Mouse (Mus musculus) liver, postnatal 0 days (tissue): ENCODE data around the gene Fam78b. TPM values are rescaled to one million over a fixed set of nuclear protein-coding genes. Genes with fewer than 3 reads are reported as not detected.

ENCODE experiments used
- ATAC-seq: fragments of 200-750 bp; cut with Nextera tagmentation; 2 replicates; pipeline ENCODE4 v1.8.0; 2017; ENCODE audit warnings: mild to moderate bottlenecking, moderate library complexity
- DNase-seq: peaks from one replicate; pipeline ENCODE4 v3.0.0-alpha.2; 2016
- H3K27ac ChIP-seq: fragments of 300-500 bp; sonication (generic); 2 replicates; pipeline ENCODE4 v1.5.1; 2014; ENCODE audit warnings: antibody characterized with exemption, moderate library complexity, mild to moderate bottlenecking, low read depth
- H3K27me3 ChIP-seq: fragments of 300-500 bp; sonication (generic); 2 replicates; pipeline ENCODE4 v1.6.1; 2014; ENCODE audit warnings: low read length, control low read depth, mixed read lengths; ENCODE audit not compliant: insufficient read depth
- H3K36me3 ChIP-seq: fragments of 300-500 bp; sonication (generic); replicated peaks from 2 replicates; pipeline ENCODE4 v1.6.1; 2014; ENCODE audit warnings: mild to moderate bottlenecking, control low read depth, low read length, moderate library complexity, mixed read lengths; ENCODE audit not compliant: insufficient read depth
- H3K4me1 ChIP-seq: fragments of 300-500 bp; sonication (generic); 2 replicates; pipeline ENCODE4 v1.6.1; 2014; ENCODE audit warnings: antibody characterized with exemption, mild to moderate bottlenecking, control low read depth; ENCODE audit not compliant: insufficient read depth
- H3K4me2 ChIP-seq: fragments of 300-500 bp; sonication (generic); 2 replicates; pipeline ENCODE4 v1.6.1; 2014; ENCODE audit warnings: low read depth, mild to moderate bottlenecking, low read length, moderate library complexity, mixed read lengths
- H3K4me3 ChIP-seq: fragments of 300-500 bp; sonication (generic); 2 replicates; pipeline ENCODE4 v1.5.1; 2014; ENCODE audit warnings: low read depth, low read length
- H3K9ac ChIP-seq: fragments of 300-500 bp; sonication (generic); replicated peaks from 2 replicates; pipeline ENCODE4 v1.6.1; 2014; ENCODE audit warnings: mild to moderate bottlenecking, moderate library complexity
- H3K9me3 ChIP-seq: fragments of 300-500 bp; sonication (generic); 2 replicates; pipeline ENCODE4 v1.6.1; 2016; ENCODE audit warnings: mild to moderate bottlenecking, control low read depth, low read length, mixed read lengths
- CTCF ChIP-seq: sonication (generic); IDR thresholded peaks from 2 replicates; pipeline ENCODE4 v1.5.1; 2016; ENCODE audit warnings: antibody characterized with exemption, low read depth
- EP300 ChIP-seq: IDR thresholded peaks from 2 replicates; pipeline ENCODE4 v1.6.1; 2016; ENCODE audit warnings: antibody characterized with exemption, low read depth, mild to moderate bottlenecking
- WGBS: fragments of 180-500 bp; shearing (Covaris S2); extraction: QIAGEN DNeasy Blood & Tissue Kit; methylation state at CpG from one replicate; pipeline ENCODE4 v1.1.7; 2014; ENCODE audit not compliant: insufficient replicate concordance; 5-methylcytosine and 5-hydroxymethylcytosine counted together
- polyA plus RNA-seq: library from polyadenylated mRNA; unstranded; fragments of >200 nt; fragmentation: Nextera tagmentation; extraction: Ambion mirVana; gene quantifications from 2 replicates; pipeline ENCODE4 v1.2.1, GENCODE M21; 2015

Fam78b gene
- polyA plus RNA-seq, 1 experiment from 2014 or later, result 0.07 TPM

- TF ChIP-seq EP300 (no peak), CTCF (no peak)
- 75% methylated on average over 6 of the region's 6 CpGs for WGBS
- H3K9ac ChIP-seq, result no peak overlapping the region
- H3K4me1 ChIP-seq, result no peaks in the 10 kb centered on the region
- no peak overlapping the region for H3K4me2 ChIP-seq
- no peaks in the 10 kb centered on the region for H3K36me3 ChIP-seq
- H3K27ac ChIP-seq, result no peak overlapping the region
- no peak overlapping the region for H3K4me3 ChIP-seq
- DNase-seq (no peak), ATAC-seq (no peak)
- H3K27me3 ChIP-seq, result no peaks in the 10 kb centered on the region
- no peaks in the 10 kb centered on the region for H3K9me3 ChIP-seq
Observed at GRCm38 (mm10) chr1:167042558-167042957, 41.3 kb downstream of the Fam78b start.

DNA sequence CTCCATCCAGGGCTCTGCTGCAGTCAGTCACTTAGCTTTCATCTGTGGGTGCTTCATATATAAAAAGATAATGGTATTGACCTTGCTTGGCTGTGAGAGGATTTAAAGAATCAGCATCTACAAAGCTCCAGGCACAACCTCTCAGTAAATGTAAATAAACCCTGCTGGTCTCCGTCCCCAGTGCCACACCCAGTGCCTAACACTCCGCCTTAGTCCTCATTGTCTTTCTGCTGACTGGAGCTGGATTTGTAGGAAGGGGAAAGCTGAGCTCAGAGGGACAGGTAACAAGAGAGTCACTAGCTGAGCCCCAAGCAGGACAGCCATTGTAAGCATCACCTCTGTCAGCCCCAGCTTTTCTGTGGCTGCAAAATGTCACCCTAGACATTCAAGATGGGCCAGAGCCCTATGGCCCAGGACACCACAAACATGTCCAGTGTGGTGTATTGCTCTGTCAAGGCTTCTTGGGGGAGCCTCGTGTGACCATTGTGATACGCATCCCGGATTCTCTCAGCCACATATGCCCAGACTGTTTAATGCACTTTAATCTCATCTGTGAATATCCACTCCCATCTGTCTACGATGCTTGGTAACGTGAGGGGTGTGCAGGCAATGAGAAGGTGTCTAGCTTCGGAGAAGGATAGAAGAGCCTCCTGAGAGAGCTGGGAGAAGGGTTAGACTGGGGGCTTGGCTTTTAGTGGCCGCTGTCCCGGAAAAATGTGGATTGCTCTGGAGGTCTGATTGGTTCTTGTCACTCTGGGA lies 45.1 kb downstream of the Fam78b start:
- H3K9ac ChIP-seq, result no peak overlapping the region
- 48% methylated on average over 10 of the region's 10 CpGs for WGBS
- no peak overlapping the region for H3K4me2 ChIP-seq
- H3K27ac ChIP-seq, result no peak overlapping the region
- H3K9me3 ChIP-seq, result no peaks in the 10 kb centered on the region
- H3K36me3 ChIP-seq, result no peaks in the 10 kb centered on the region
- H3K4me1 ChIP-seq, result no peaks in the 10 kb centered on the region
- DNase-seq (no peak), ATAC-seq (no peak)
- no peak overlapping the region for H3K4me3 ChIP-seq
- H3K27me3 ChIP-seq, result no peaks in the 10 kb centered on the region
- TF ChIP-seq EP300, result no peak
- no peak for TF ChIP-seq CTCF

GRCm38 (mm10) chr1:167050859-167051258 lies 49.6 kb downstream of the Fam78b start:
- Histone ChIP-seq H3K4me3 (no peak overlapping the region), H3K4me2 (no peak overlapping the region), H3K9ac (no peak overlapping the region), H3K36me3 (no peaks in the 10 kb centered on the region), H3K27me3 (no peaks in the 10 kb centered on the region), H3K27ac (no peak overlapping the region), H3K4me1 (no peaks in the 10 kb centered on the region), H3K9me3 (no peaks in the 10 kb centered on the region)
- no peak for DNase-seq
- TF ChIP-seq CTCF (no peak), EP300 (no peak)
- WGBS, result 72% methylated on average over 3 of the region's 3 CpGs
- ATAC-seq, result no peak

- no peaks in the 10 kb centered on the region for H3K9me3 ChIP-seq
- no peak for ATAC-seq
- WGBS, result 61% methylated on average over 7 of the region's 7 CpGs
- no peaks in the 10 kb centered on the region for H3K36me3 ChIP-seq
- no peaks in the 10 kb centered on the region for H3K4me1 ChIP-seq
- no peak overlapping the region for H3K9ac ChIP-seq
- TF ChIP-seq EP300, result no peak
- DNase-seq, result no peak
- H3K27ac ChIP-seq, result no peak overlapping the region
- H3K4me3 ChIP-seq, result no peak overlapping the region
- no peaks in the 10 kb centered on the region for H3K27me3 ChIP-seq
- no peak overlapping the region for H3K4me2 ChIP-seq
Observed at GRCm38 (mm10) chr1:167054029-167054428, 52.8 kb downstream of the Fam78b start.

GRCm38 (mm10) chr1:167057543-167057942 lies 56.3 kb downstream of the Fam78b start:
- Histone ChIP-seq H3K27me3 (no peaks in the 10 kb centered on the region), H3K4me3 (no peak overlapping the region), H3K9ac (no peak overlapping the region), H3K36me3 (no peaks in the 10 kb centered on the region), H3K4me2 (no peak overlapping the region), H3K27ac (no peak overlapping the region), H3K4me1 (no peaks in the 10 kb centered on the region), H3K9me3 (no peaks in the 10 kb centered on the region)
- no peak for TF ChIP-seq EP300
- TF ChIP-seq CTCF, result no peak
- ATAC-seq (no peak), DNase-seq (no peak)
- WGBS, result 69% methylated on average over 5 of the region's 5 CpGs

- Histone ChIP-seq H3K4me3 (no peak overlapping the region), H3K4me1 (no peaks in the 10 kb centered on the region), H3K36me3 (no peaks in the 10 kb centered on the region), H3K27me3 (no peaks in the 10 kb centered on the region), H3K9ac (no peak overlapping the region), H3K9me3 (no peaks in the 10 kb centered on the region), H3K4me2 (no peak overlapping the region), H3K27ac (no peak overlapping the region)
- 56% methylated on average over 9 of the region's 9 CpGs for WGBS
- no peak for TF ChIP-seq CTCF
- no peak for TF ChIP-seq EP300
- ATAC-seq (no peak), DNase-seq (no peak)
Observed at GRCm38 (mm10) chr1:167059550-167060285, 58.5 kb downstream of the Fam78b start.
